Mouse (Mus musculus) brain, embryonic 14.5 days (tissue): ENCODE measurements around the gene Mrtfb. TPM values are rescaled to one million over a fixed set of nuclear protein-coding genes. Genes with fewer than 3 reads are reported as not detected.
A peak's percentile ranks its signal among the peaks of the same experiment; 100 is the strongest.

ENCODE experiments used
- DNase-seq: peaks from one replicate; pipeline ENCODE4 v3.0.0-alpha.2; 2011; ENCODE audit warnings: low read depth
- CTCF ChIP-seq: fragments of 200-500 bp; IDR thresholded peaks from 2 replicates; pipeline ENCODE4 v1.5.1; 2012; ENCODE audit warnings: inconsistent platforms, mild to moderate bottlenecking, moderate library complexity, borderline replicate concordance; ENCODE audit not compliant: insufficient read depth, insufficient read length; ENCODE audit errors: extremely low read depth
- POLR2A ChIP-seq: fragments of 200-500 bp; IDR thresholded peaks from 2 replicates; pipeline ENCODE4 v1.6.1; 2012; ENCODE audit warnings: mild to moderate bottlenecking, inconsistent platforms, borderline replicate concordance; ENCODE audit not compliant: poor library complexity, insufficient read depth, insufficient read length, severe bottlenecking; ENCODE audit errors: extremely low read depth
- polyA plus RNA-seq: library from polyadenylated mRNA; depleted of rRNA; stranded (reverse); fragments of >200 nt; gene quantifications from 2 replicates; pipeline ENCODE4 v1.2.3, GENCODE M21; 2012

Mrtfb gene
- polyA plus RNA-seq, 1 experiment: 12.1 TPM

DNA sequence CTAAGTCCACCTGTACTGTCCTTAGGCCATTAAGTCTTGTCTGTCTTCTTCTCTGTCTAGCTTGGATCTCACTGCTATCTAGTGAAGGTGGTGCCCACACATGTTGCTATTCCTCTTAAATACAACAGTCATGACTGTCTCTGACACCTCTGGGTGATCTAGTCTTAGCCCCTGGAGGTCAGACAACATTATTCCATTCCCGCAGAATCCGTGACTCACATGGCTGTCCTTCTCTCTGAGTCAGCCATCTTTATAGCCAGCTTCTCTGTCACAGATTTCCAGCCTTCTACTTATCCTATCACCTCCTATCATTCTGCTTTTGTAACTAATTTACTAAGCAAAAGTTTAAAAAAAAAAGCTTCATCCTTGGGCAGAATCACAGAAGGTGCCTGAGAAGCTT lies 125.5 kb downstream of the Mrtfb start:
- TF ChIP-seq CTCF (no peak), POLR2A (no peak)
- DNase-seq: no peak

GRCm38 (mm10) chr16:13387306-13387705 lies 131.0 kb downstream of the Mrtfb start:
- DNase-seq: no peak
- TF ChIP-seq POLR2A (no peak), CTCF (no peak)

- TF ChIP-seq CTCF (no peak), POLR2A (no peak)
- no peak for DNase-seq
These were observed 144.1 kb downstream of the Mrtfb start for GRCm38 (mm10) chr16:13400375-13400774.

DNA sequence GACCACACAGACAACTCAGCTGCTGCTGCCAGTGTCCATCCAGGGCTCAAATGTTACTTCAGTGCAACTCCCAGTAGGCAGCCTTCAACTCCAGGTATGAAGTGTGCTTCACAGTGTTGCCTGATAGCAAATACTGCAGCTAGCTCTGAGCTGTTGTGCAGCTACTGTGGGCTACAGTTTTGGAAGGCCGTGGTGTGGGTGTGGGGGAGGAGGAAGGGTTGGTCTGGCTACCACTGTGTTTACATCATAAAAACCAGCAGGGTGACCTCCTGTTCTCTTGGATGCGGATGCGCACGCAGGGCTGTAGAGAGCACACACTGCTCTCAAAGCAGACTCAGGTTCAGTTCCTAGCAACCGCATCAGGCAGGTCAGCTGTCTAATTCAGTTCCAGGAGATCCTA lies 145.3 kb downstream of the Mrtfb start:
- DNase-seq: no peak
- TF ChIP-seq CTCF (no peak), POLR2A (no peak)

DNA sequence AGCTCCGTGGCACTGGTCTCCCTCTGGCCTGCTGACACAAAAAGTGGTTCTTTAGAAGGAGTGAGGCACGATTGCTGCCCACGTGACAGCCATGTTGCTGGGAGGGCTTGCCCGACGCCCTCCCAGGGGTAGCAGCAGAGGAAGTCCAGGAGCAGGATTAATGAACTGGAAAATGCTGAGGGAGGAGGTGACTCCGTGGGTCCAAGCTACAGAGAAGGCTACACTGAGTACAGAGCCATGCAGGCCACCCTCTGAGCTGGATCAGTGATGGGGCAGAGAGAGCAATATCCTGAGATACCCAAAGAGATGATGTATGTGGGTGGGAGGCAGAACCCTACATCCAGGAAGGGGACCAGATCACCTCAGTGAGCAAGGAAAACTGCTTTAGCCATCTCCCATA lies 148.4 kb downstream of the Mrtfb start:
- DNase-seq: no peak
- TF ChIP-seq CTCF (no peak), POLR2A (no peak)

- no peak for TF ChIP-seq POLR2A
- TF ChIP-seq CTCF: no peak
- DNase-seq: no peak
These were observed 149.1 kb downstream of the Mrtfb start for GRCm38 (mm10) chr16:13405403-13405802.

GRCm38 (mm10) chr16:13409530-13410163 lies 153.4 kb downstream of the Mrtfb start:
- peak; percentile 58; the same call in 1 of the 2 replicates for TF ChIP-seq CTCF
- TF ChIP-seq POLR2A: no peak
- peak; percentile 79 for DNase-seq

GRCm38 (mm10) chr16:13410760-13411159 lies 154.5 kb downstream of the Mrtfb start:
- no peak for TF ChIP-seq POLR2A
- TF ChIP-seq CTCF: no peak; the same call in 1 of the 2 replicates
- DNase-seq: no peak

GRCm38 (mm10) chr16:13411531-13411930 lies 155.2 kb downstream of the Mrtfb start:
- DNase-seq: no peak
- TF ChIP-seq POLR2A (no peak), CTCF (no peak)

GRCm38 (mm10) chr16:13414566-13414965 lies 158.3 kb downstream of the Mrtfb start:
- TF ChIP-seq POLR2A (no peak), CTCF (no peak)
- DNase-seq: no peak

- no peak for DNase-seq
- TF ChIP-seq CTCF: no peak
- TF ChIP-seq POLR2A: no peak
These were observed 158.7 kb downstream of the Mrtfb start for GRCm38 (mm10) chr16:13414972-13415371.

DNA sequence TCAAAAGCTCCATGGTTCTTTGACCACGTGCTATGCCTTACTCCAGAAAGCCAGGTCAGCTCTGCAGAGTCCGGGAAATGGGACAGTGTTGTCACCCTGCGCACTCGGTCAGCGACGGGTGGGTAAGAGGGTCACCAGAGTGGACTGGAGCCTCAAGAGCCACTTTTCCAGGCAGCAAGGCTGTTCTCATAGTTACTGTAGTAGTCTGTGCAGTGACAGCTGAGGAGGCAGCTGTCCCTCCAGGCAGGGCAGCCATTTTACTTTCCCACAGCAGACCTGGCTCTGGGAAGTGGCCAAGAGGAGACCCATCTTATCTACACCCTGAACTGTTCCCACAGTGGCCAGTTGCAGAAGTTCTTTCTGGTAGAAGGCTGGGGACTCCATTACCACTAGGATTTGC lies 159.2 kb downstream of the Mrtfb start:
- no peak for DNase-seq

More for the DNA sequence above, 159.2 kb downstream of the Mrtfb start:
- TF ChIP-seq POLR2A (no peak), CTCF (no peak)
